Mouse (Mus musculus) bone marrow, adult 2 months (tissue): ENCODE measurements around the gene Lbr.

Experiments used
- CTCF ChIP-seq: fragments of 200-500 bp; IDR thresholded peaks from 2 replicates; pipeline ENCODE4 v1.5.1; 2011; ENCODE audit warnings: low read length, control low read depth; ENCODE audit not compliant: control insufficient read depth, insufficient read depth
- POLR2A ChIP-seq: fragments of 200-500 bp; IDR thresholded peaks from 2 replicates; pipeline ENCODE4 v1.6.1; 2011; ENCODE audit warnings: low read depth, mild to moderate bottlenecking, control low read depth, low read length, borderline replicate concordance; ENCODE audit not compliant: control insufficient read depth

DNA sequence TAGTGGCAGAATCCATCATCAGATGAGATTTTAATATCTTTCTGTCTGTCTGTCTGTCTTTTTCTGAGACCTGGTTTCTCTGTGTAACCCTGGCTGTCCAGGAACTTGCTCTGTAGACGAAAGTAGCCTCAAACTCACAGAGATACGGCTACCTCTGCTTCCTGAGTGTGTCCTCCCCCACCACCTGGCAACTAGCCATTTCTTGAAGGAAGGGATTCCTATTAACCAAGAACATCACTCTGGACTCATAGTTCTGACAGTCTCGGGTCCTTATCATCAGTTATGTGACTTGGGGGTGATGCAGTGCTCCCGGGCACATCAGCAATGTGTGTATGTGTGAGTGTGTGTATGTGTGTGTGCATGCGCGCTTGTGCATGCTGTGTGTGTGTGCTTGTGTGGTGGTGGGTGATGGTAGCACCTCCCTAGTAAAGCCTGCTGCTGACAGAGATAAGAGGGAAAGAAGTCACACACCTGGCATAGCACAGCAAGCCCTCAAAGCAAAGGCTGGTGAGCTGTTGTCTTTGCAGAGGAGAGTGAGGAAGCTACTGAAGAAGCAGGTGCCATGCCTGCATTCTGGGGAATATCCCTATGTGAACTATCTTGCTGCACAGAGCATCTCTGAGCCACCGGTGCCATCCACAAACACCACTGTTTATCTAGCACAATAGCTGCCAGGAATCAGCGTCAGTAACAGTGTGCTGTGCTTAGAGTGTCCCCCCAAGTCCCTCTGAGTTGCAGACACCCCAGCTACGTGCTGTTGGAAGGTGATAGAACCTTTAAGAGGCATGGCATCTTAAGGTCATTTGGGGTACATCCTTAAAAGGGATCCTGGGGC, 30.5 kb upstream of the Lbr start:
- TF ChIP-seq POLR2A (no peak), CTCF (no peak)
